20 mouse cellular contexts compared by ENCODE assay signal in the genomic region with DNA sequence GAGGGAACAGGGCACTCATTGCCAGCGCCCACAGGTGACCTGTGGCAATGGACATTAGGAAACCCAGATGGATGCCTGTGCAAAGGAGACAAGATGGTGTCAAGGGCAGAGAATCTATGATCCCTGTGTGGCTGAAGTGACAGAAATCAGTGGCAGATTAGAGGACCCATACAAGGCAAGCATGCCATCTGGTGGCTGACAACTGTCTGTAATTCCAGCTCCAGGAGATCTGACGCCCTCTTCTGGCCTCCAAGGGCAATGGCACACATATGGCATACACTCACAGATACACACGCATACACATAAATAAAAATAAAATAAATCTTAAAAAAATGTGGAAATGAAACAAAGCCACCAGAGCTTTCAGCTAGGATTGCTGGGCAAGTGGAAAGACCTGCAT. TPM values are rescaled to one million over a fixed set of nuclear protein-coding genes. Genes with fewer than 3 reads are reported as not detected.
A peak's percentile ranks its signal among the peaks of the same experiment; 100 is the strongest.
DNase-seq lines count a peak whose midpoint lies in the region; ATAC-seq and TF ChIP-seq lines count a peak whose summit lies in the region.
"Had no signal": no experiment of that assay in that cellular context is flagged by ENCODE, and none has a peak within 500 bp of the region (broad histone marks: within the 10 kb centered on the region; RNA-seq: fewer than 3 reads in every experiment).

No protein-coding gene starts in this region.

- TF ChIP-seq CTCF in forebrain, postnatal 0 days (IDR thresholded peaks at IDR 0.05; ENCODE audit: low read depth): peak; percentile 61
- TF ChIP-seq CTCF in left cerebral cortex, adult 2 months (IDR thresholded peaks at IDR 0.05): peak; percentile 10; the same call in 1 of the 2 replicates
- TF ChIP-seq CTCF in testis, adult 2 months (IDR thresholded peaks at IDR 0.05; ENCODE audit: control insufficient read depth, insufficient read depth, insufficient replicate concordance, low read depth, low read length): peak; percentile 59; the same call in 1 of the 2 replicates

- no peak overlapping the region for H3K9ac ChIP-seq in forebrain, postnatal 0 days
- H3K9ac ChIP-seq in forebrain, embryonic 16.5 days (replicated peaks; ENCODE audit: low read depth, low read length): no peak overlapping the region
- H3K9ac ChIP-seq: heart, embryonic 12.5 days; lung, embryonic 15.5 days; neural tube, embryonic 13.5 days had no signal

- H3K4me1 ChIP-seq in forebrain, postnatal 0 days (ENCODE audit: insufficient read depth): no peaks in the 10 kb centered on the region
- H3K4me1 ChIP-seq in forebrain, embryonic 16.5 days (replicated peaks; ENCODE audit: control insufficient read depth, insufficient read depth, low read length): no peaks in the 10 kb centered on the region
- no peaks in the 10 kb centered on the region; the same call in 1 of the 2 replicates for H3K4me1 ChIP-seq in testis, adult 2 months (ENCODE audit: control insufficient read depth, insufficient read depth, low read length)
- H3K4me1 ChIP-seq: heart, embryonic 12.5 days; hindbrain, embryonic 10.5 days; lung, embryonic 15.5 days; neural tube, embryonic 13.5 days had no signal

- no peaks in the 10 kb centered on the region for H3K27me3 ChIP-seq in forebrain, postnatal 0 days (ENCODE audit: insufficient read depth, low read length)
- no peaks in the 10 kb centered on the region for H3K27me3 ChIP-seq in forebrain, embryonic 16.5 days (replicated peaks; ENCODE audit: control insufficient read depth, insufficient read depth, low read length)
- no peaks in the 10 kb centered on the region for H3K27me3 ChIP-seq in testis, adult 2 months (ENCODE audit: control insufficient read depth, insufficient read depth, low read length)
- H3K27me3 ChIP-seq: heart, embryonic 12.5 days; lung, embryonic 15.5 days; neural tube, embryonic 13.5 days had no signal

- WGBS in forebrain, postnatal 0 days: 78% methylated on average over 3 of the region's 3 CpGs
- WGBS in forebrain, embryonic 16.5 days: 77% methylated on average over 3 of the region's 3 CpGs

- TF ChIP-seq POLR2A in testis, adult 2 months (IDR thresholded peaks at IDR 0.05; ENCODE audit: control insufficient read depth, low read depth, low read length): no peak

- H3K9me3 ChIP-seq in forebrain, postnatal 0 days (ENCODE audit: low read length): no peaks in the 10 kb centered on the region
- H3K9me3 ChIP-seq in forebrain, embryonic 16.5 days (ENCODE audit: control insufficient read depth, low read length): no peaks in the 10 kb centered on the region
- H3K9me3 ChIP-seq: heart, embryonic 12.5 days; hindbrain, embryonic 10.5 days; limb, embryonic 10.5 days; lung, embryonic 15.5 days; neural tube, embryonic 13.5 days had no signal

- intact Hi-C loops in left cerebral cortex, adult 2 months (cut with DNase I): no loop called here
- intact Hi-C loops in left cerebral cortex, postnatal 10 days (cut with DNase I): no loop called here

- no peak overlapping the region for H3K4me3 ChIP-seq in forebrain, postnatal 0 days (ENCODE audit: low read depth, low read length)
- H3K4me3 ChIP-seq in forebrain, embryonic 16.5 days (replicated peaks; ENCODE audit: low read length): no peak overlapping the region
- H3K4me3 ChIP-seq in left cerebral cortex, adult 2 months: no peak overlapping the region
- H3K4me3 ChIP-seq in testis, adult 2 months (ENCODE audit: control insufficient read depth, low read depth, low read length): no peak overlapping the region
- H3K4me3 ChIP-seq: erythroblast, embryonic 14.5 days; heart, embryonic 12.5 days; hindbrain, embryonic 10.5 days; limb, embryonic 10.5 days; lung, embryonic 15.5 days; megakaryocyte, embryonic 14.5 days; neural tube, embryonic 13.5 days had no signal

- no peak for ATAC-seq in forebrain, postnatal 0 days
- ATAC-seq in forebrain, embryonic 16.5 days: no peak
- ATAC-seq: activated CD4-positive, CD25-positive, alpha-beta regulatory T cell, adult 4 months had no signal

- peak; percentile 8 for DNase-seq in forebrain, postnatal 0 days
- DNase-seq in left cerebral cortex, adult 2 months (ENCODE audit: extremely low spot score in 1 of 2, low spot score in 2 of 2): no peak
- no peak for DNase-seq in left cerebral cortex, postnatal 10 days (ENCODE audit: extremely low spot score in 1 of 2, low spot score in 2 of 2)
- DNase-seq in testis, postnatal 10 days (ENCODE audit: low spot score): no peak
- DNase-seq in adipocyte (ENCODE audit: low spot score): no peak
- no peak for DNase-seq in yolk sac, embryonic 10.5 days (ENCODE audit: low spot score)
- DNase-seq: adrenal gland, postnatal 36 days; cerebellum, postnatal 14 days; kidney, postnatal 25 days; right cerebral cortex, postnatal 4 days had no signal

- no peaks in the 10 kb centered on the region for H3K36me3 ChIP-seq in forebrain, postnatal 0 days (ENCODE audit: insufficient read depth)
- no peaks in the 10 kb centered on the region for H3K36me3 ChIP-seq in forebrain, embryonic 16.5 days (ENCODE audit: control insufficient read depth, insufficient read depth)
- no peaks in the 10 kb centered on the region for H3K36me3 ChIP-seq in testis, adult 2 months (ENCODE audit: control insufficient read depth, insufficient read depth, low read length)
- H3K36me3 ChIP-seq: heart, embryonic 12.5 days; hindbrain, embryonic 10.5 days; limb, embryonic 10.5 days; lung, embryonic 15.5 days; neural tube, embryonic 13.5 days had no signal

- H3K4me2 ChIP-seq in forebrain, postnatal 0 days (ENCODE audit: low read depth): no peak overlapping the region
- no peak overlapping the region for H3K4me2 ChIP-seq in forebrain, embryonic 16.5 days (ENCODE audit: low read length)
- H3K4me2 ChIP-seq: heart, embryonic 12.5 days; lung, embryonic 15.5 days; neural tube, embryonic 13.5 days had no signal

- H3K27ac ChIP-seq in forebrain, postnatal 0 days (ENCODE audit: low read depth, low read length): no peak overlapping the region
- H3K27ac ChIP-seq in forebrain, embryonic 16.5 days (ENCODE audit: low read length): no peak overlapping the region
- no peak overlapping the region for H3K27ac ChIP-seq in left cerebral cortex, adult 2 months
- no peak overlapping the region for H3K27ac ChIP-seq in testis, adult 2 months (ENCODE audit: control insufficient read depth, insufficient read depth, low read depth, low read length)
- H3K27ac ChIP-seq: hindbrain, embryonic 10.5 days; limb, embryonic 10.5 days; lung, embryonic 15.5 days; neural tube, embryonic 13.5 days had no signal

RNA-seq across cellular contexts. Expression of a gene that starts 18.2 kb away (rescaled TPM):
- total RNA-seq in forebrain, postnatal 0 days (2014; rRNA removed): 29.5 and 36.2 TPM in 2 replicates
- 59.4 and 61.5 TPM in 2 replicates for polyA plus RNA-seq in forebrain, postnatal 0 days (2015; fragmentation: Nextera tagmentation; extraction: Ambion mirVana)
- 58.4 and 58.6 TPM in 2 replicates for polyA plus RNA-seq in forebrain, embryonic 16.5 days (2015; fragmentation: Nextera tagmentation; extraction: Ambion mirVana)
- 100 to 1,000 TPM in 1 of 2 experiments, 10 to 100 TPM in 1; 98.1 to 105 TPM for total RNA-seq in left cerebral cortex, adult 2 months (2021)
- 10 to 100 TPM; 78.6 to 81.1 TPM for total RNA-seq in left cerebral cortex, postnatal 10 days (2021)
- polyA plus RNA-seq in testis, adult 2 months (2012; rRNA removed): 6.4 and 6.6 TPM in 2 replicates
- polyA plus RNA-seq: erythroblast, embryonic 14.5 days had no signal

Comparison
In these comparisons a context has a peak if more than half of its experiments do, and no peak if none do; other contexts are left out.
1. CTCF ChIP-seq: peak in every context shown above with its lines; median percentile 61 in forebrain, postnatal 0 days; 59 in testis, adult 2 months; 10 in left cerebral cortex, adult 2 months.